Mouse (Mus musculus) lung, postnatal 0 days (tissue): ENCODE data around the gene Orai1. TPM values are rescaled to one million over a fixed set of nuclear protein-coding genes. Genes with fewer than 3 reads are reported as not detected.
A peak's percentile ranks its signal among the peaks of the same experiment; 100 is the strongest.

Source experiments
- ATAC-seq: fragments of 200-750 bp; cut with Nextera tagmentation; 2 replicates; pipeline ENCODE4 v1.8.0; 2017; ENCODE audit warnings: moderate library complexity
- DNase-seq: peaks from one replicate; pipeline ENCODE4 v3.0.0-alpha.2; 2016; ENCODE audit warnings: low spot score
- H3K27ac ChIP-seq: fragments of 300-500 bp; sonication (generic); 2 replicates; pipeline ENCODE4 v1.5.1; 2014; ENCODE audit warnings: antibody characterized with exemption, mild to moderate bottlenecking, low read length, mixed read lengths
- H3K27me3 ChIP-seq: fragments of 300-500 bp; sonication (generic); replicated peaks from 2 replicates; pipeline ENCODE4 v1.6.1; 2014; ENCODE audit warnings: low read length, mixed read lengths; ENCODE audit not compliant: insufficient read depth
- H3K36me3 ChIP-seq: fragments of 300-500 bp; sonication (generic); 2 replicates; pipeline ENCODE4 v1.6.1; 2014; ENCODE audit warnings: low read length, mixed read lengths; ENCODE audit not compliant: insufficient read depth
- H3K4me1 ChIP-seq: fragments of 300-500 bp; sonication (generic); 2 replicates; pipeline ENCODE4 v1.6.1; 2014; ENCODE audit warnings: antibody characterized with exemption, low read depth, low read length, mixed read lengths; ENCODE audit not compliant: insufficient read depth
- H3K4me2 ChIP-seq: fragments of 300-500 bp; sonication (generic); replicated peaks from 2 replicates; pipeline ENCODE4 v1.6.1; 2014; ENCODE audit warnings: low read depth, mild to moderate bottlenecking, low read length, moderate library complexity, mixed read lengths
- H3K4me3 ChIP-seq: fragments of 300-500 bp; sonication (generic); 2 replicates; pipeline ENCODE4 v1.5.1; 2014; ENCODE audit warnings: low read depth, low read length
- H3K9ac ChIP-seq: fragments of 300-500 bp; sonication (generic); replicated peaks from 2 replicates; pipeline ENCODE4 v1.6.1; 2014; ENCODE audit warnings: low read depth, mild to moderate bottlenecking
- H3K9me3 ChIP-seq: fragments of 300-500 bp; sonication (generic); 2 replicates; pipeline ENCODE4 v1.6.1; 2016; ENCODE audit warnings: low read length, mixed read lengths
- CTCF ChIP-seq: IDR thresholded peaks from 2 replicates; pipeline ENCODE4 v1.5.1; 2016; ENCODE audit warnings: antibody characterized with exemption, mild to moderate bottlenecking
- EP300 ChIP-seq: IDR thresholded peaks from 2 replicates; pipeline ENCODE4 v1.6.1; 2016; ENCODE audit warnings: antibody characterized with exemption, mild to moderate bottlenecking, control low read depth
- whole genome bisulfite sequencing: fragments of 180-500 bp; shearing (Covaris S2); extraction: QIAGEN DNeasy Blood & Tissue Kit; methylation state at CpG from one replicate; pipeline ENCODE4 v1.1.7; 2014; 5-methylcytosine and 5-hydroxymethylcytosine counted together
- polyA plus RNA-seq: library from polyadenylated mRNA; unstranded; fragments of >200 nt; fragmentation: Nextera tagmentation; extraction: Ambion mirVana; gene quantifications from 2 replicates; pipeline ENCODE4 v1.2.1, GENCODE M21; 2015

Gene Orai1
- polyA plus RNA-seq, 1 experiment from 2014 or later: 55.2 TPM

DNA sequence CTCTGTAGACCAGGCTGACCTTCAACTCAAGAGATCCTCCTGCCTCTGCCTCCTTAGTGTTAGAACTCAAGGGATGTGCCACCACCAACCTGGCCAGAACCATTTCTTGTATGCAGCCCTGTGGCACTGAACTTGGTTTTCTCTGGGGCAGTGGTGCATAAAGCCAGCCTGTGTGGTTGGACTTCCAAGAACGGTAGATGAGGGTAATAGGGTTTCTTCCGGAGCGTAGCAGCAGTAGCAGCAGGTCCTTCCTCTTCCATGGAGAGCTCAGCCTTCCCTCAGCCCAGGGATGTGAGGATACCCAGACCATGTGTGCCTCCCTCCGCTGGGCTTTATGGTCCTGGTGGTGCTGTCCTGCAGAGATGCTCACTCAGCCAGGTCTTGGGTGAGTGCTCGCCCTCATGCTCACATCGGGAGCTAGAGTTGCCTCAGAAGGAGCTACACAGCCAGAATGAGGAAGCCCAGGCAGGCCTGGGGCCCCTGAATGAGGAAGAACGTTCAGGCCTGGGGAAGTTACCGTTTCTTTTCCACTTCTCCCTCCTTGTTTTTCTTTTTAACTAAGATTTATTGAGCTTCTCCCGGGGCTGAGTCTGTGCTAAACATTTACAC is 10.2 kb downstream of the Orai1 start:
- DNase-seq (peak; percentile 37), ATAC-seq (peak; percentile 29; the same call in 1 of the 2 replicates)
- Histone ChIP-seq H3K4me1 (no peaks in the 10 kb centered on the region; the same call in 1 of the 2 replicates), H3K9ac (no peak overlapping the region), H3K27ac (no peak overlapping the region), H3K36me3 (peaks cover 9% of the 10 kb centered on the region; the same call in 1 of the 2 replicates), H3K4me2 (no peak overlapping the region), H3K27me3 (no peaks in the 10 kb centered on the region), H3K4me3 (no peak overlapping the region), H3K9me3 (no peaks in the 10 kb centered on the region)
- 66% methylated on average over 9 of the region's 9 CpGs for WGBS
- TF ChIP-seq EP300 (no peak), CTCF (no peak)

DNA sequence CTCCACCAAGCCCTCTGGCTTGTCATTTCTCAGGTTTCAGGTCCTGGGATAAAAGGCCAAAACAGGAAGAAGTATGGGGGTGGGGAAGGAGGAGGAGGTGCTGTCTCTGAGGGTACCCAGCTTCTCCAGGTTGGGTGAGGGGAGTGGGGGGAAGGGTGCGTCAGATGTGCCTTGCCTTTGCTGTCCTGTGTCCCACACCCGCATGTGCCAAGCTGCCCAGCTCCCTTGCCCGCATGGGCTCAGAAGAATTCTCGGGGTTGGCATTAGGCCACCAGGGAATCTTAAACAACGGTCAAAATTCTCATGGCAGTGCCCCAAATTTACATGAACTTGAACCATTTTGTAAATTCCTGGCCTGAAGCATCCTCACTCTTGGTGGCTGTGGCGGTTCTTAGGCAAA is 11.5 kb downstream of the Orai1 start:
- Histone ChIP-seq H3K4me3 (no peak overlapping the region), H3K27me3 (no peaks in the 10 kb centered on the region), H3K4me2 (no peak overlapping the region), H3K36me3 (peaks cover 9% of the 10 kb centered on the region; the same call in 1 of the 2 replicates), H3K9ac (no peak overlapping the region), H3K9me3 (no peaks in the 10 kb centered on the region), H3K27ac (no peak overlapping the region), H3K4me1 (no peaks in the 10 kb centered on the region)
- TF ChIP-seq CTCF: no peak
- no peak for TF ChIP-seq EP300
- DNase-seq (no peak), ATAC-seq (no peak)
- 46% methylated on average over 6 of the region's 6 CpGs for WGBS

DNA sequence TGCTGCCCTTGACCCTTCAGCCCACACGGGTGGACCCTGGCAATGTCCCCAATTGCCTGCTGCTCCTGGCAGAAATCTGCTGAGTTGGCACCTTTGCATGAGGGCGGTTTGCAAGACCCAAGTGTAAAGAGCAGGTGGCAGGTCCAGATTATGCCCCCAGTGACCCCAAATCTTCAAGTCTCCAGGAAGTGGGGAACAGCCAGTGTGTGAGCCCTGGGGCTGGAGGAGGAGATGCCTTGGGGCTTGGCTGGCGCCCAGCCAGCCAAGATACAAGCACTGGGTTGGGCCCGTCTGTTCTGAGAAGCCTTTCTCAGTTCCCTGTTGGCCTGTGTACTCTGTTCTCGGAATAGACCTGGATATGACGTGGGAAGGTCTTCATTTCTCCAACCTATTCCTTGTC is 12.6 kb downstream of the Orai1 start:
- ATAC-seq (peak; percentile 57), DNase-seq (peak; percentile 54)
- TF ChIP-seq CTCF (no peak), EP300 (0 out of 2 replicates have a peak, but pooled peaks have one; percentile 25)
- no peak overlapping the region for H3K27ac ChIP-seq
- H3K36me3 ChIP-seq: peaks cover 9% of the 10 kb centered on the region; the same call in 1 of the 2 replicates
- 28% methylated on average over 6 of the region's 6 CpGs for WGBS
- no peaks in the 10 kb centered on the region for H3K27me3 ChIP-seq
- H3K4me1 ChIP-seq: no peaks in the 10 kb centered on the region
- H3K9ac ChIP-seq: no peak overlapping the region
- H3K9me3 ChIP-seq: no peaks in the 10 kb centered on the region
- H3K4me2 ChIP-seq: no peak overlapping the region
- no peak overlapping the region for H3K4me3 ChIP-seq

DNA sequence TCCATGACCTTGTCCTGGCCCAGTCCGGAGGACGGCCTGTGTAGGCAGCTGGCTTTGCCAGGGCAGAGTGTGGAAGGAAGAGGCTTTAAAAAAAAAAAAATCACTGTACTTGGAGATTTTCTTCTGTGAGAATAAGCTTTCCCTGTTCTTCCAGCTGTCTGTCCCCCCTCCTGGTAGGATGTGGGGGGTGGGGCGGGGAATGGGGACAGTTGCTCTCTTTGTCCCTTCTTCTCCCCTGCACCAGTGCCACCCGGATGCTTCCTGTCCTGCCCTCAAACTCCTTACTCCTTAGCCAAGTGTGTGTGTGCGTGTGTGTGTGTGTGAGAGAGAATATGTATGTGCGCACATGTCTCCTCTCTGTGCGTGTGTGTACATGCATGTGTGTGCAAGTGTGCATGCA is 14.9 kb downstream of the Orai1 start:
- Histone ChIP-seq H3K4me3 (no peak overlapping the region), H3K27ac (no peak overlapping the region), H3K4me2 (no peak overlapping the region), H3K36me3 (peaks cover 9% of the 10 kb centered on the region; the same call in 1 of the 2 replicates), H3K9me3 (no peaks in the 10 kb centered on the region), H3K4me1 (0 out of 2 replicates have a peak, but pooled peaks cover 1% of the 10 kb centered on the region), H3K9ac (no peak overlapping the region), H3K27me3 (no peaks in the 10 kb centered on the region)
- DNase-seq (no peak), ATAC-seq (no peak)
- WGBS: 82% methylated on average over 7 of the region's 7 CpGs
- TF ChIP-seq EP300: no peak
- TF ChIP-seq CTCF: no peak

DNA sequence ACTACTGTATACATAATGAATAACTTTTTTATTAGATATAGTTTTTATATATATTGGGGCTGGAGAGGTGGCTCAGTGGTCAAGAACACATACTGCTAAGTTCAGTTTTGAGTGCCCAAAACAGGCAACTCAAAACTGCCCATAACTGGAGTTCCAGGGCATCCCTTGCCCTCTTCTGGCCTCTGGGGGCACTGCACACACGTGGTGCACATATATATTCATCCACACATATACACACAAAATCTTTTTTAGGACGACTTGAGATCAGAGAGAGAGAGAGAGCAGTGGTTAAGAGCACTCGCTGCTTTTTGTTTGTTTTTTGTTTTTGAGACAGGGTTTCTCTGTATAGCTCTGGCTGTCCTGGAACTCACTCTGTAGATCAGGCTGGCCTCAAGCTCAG is 16.4 kb downstream of the Orai1 start:
- 91% methylated on average over 3 of the region's 3 CpGs for WGBS
- Histone ChIP-seq H3K4me3 (no peak overlapping the region), H3K27ac (no peak overlapping the region), H3K9ac (no peak overlapping the region), H3K4me2 (no peak overlapping the region), H3K4me1 (peaks cover 8% of the 10 kb centered on the region; the same call in 1 of the 2 replicates), H3K9me3 (no peaks in the 10 kb centered on the region), H3K36me3 (peaks cover 9% of the 10 kb centered on the region; the same call in 1 of the 2 replicates), H3K27me3 (no peaks in the 10 kb centered on the region)
- TF ChIP-seq EP300 (no peak), CTCF (peak; percentile 21; the same call in 1 of the 2 replicates)
- ATAC-seq: no peak
- DNase-seq: no peak

DNA sequence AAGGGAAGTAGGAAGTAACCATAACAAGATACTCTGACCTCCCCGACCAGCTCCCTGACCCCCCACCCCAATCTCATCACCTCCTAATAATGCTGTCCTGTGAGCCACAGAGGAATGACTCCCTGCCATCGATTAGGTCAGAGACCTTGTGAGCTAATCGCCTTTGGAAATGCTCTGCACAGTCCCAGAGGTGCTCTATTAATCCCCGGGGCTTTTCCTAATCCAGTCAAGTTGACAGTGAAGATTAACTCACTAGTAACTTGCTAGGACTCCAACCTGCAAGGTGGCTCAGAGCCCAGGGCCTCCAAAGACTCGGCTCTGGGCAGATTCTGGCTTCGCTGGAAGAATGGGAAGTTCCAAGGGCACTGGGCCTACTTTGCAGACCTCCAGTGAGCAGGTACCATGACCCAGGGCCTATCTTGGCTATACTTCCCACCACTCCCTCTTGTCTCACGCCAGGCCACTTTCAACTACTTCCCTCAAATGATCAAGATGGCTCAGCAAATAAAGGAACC is 18.8 kb downstream of the Orai1 start:
- DNase-seq (no peak), ATAC-seq (no peak)
- no peak for TF ChIP-seq CTCF
- no peak for TF ChIP-seq EP300

More for the DNA sequence above, 18.8 kb downstream of the Orai1 start:
- H3K4me3 ChIP-seq: no peak overlapping the region
- H3K9ac ChIP-seq: no peak overlapping the region
- no peak overlapping the region for H3K27ac ChIP-seq
- peaks cover 8% of the 10 kb centered on the region; the same call in 1 of the 2 replicates for H3K4me1 ChIP-seq
- WGBS: 69% methylated on average over 7 of the region's 7 CpGs
- no peaks in the 10 kb centered on the region for H3K9me3 ChIP-seq
- peaks cover 9% of the 10 kb centered on the region; the same call in 1 of the 2 replicates for H3K36me3 ChIP-seq
- no peak overlapping the region for H3K4me2 ChIP-seq
- no peaks in the 10 kb centered on the region for H3K27me3 ChIP-seq
